Mouse (Mus musculus): ENCODE data around the gene Tbc1d22a. TPM values are rescaled to one million over a fixed set of nuclear protein-coding genes. Genes with fewer than 3 reads are reported as not detected.

Gene Tbc1d22a
- polyA plus RNA-seq, 1 experiment = 9.6 TPM

DNA sequence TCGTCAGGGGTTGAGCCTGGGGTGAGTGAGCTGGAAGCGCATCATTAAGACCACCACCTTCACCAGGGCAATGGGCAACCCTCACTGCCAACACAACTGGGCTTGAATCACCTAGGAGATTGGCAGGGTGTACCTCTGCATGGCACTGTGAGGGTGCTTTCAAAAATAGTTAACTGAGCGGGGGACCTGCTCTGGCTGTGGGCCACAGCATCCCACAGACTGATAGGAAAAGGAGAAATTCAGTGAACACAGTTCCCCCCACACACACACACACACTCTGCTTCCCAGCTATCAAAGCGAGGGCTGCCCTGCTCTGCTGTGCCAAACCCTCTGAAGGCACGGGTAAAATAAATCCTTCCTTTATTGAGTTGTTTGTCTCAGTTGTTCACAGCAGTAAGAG is 273.1 kb downstream of the Tbc1d22a start:
- TF ChIP-seq GATA1 (IDR thresholded peaks at IDR 0.05; ENCODE audit: low read length) = no peak

DNA sequence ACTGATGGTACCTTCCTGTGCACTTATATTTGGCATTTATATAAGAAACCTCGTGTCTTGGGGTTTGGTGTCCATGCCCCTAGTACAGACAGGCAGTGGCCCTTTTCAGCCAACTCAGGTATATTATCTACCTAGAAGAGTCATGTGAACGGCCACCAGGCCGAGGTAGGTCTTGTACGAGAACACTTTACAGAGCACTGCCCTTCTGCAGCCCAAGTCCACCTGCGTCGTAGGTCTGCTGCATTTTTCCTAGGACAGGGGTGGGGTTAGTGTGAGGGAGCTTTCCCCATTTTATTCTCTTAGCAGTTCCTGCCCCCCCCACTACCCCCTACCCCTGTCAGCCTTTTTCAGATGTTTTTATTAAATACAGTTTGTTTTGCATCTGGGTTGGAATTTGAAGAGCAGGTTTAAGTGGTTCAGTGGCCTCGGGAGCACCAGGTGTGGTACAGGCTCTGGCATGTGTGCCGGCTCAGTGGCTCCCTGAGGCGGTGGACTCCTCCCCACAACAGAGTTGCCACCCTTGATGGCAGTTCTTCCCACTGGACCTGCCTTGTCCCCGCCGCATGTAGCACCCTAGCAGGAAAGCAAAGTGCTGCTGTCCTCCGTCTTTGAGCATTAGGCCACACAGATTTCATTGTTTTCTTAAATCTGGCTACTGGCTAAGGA is 277.3 kb downstream of the Tbc1d22a start:
- TF ChIP-seq GATA1 (IDR thresholded peaks at IDR 0.05; ENCODE audit: low read length) = no peak

DNA sequence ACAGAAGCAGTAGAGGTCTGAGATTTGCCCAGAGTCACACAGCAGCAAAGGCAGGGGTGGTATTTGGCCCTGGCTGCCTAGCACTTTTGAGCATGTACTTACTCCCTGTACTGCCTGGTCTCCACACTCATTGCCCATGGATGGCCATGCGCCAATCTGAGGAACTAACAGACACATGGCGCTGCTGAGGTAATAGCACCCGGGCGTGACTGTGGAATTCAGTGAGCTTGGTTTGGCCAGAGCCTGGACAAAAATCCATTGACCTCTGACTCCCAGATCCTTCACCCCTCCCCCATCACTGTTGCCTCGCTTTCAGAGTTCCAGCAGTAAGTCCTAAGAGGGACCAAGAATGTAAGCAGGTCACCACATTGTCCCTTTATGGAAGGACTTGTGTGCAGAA is 278.4 kb downstream of the Tbc1d22a start:
- TF ChIP-seq GATA1 (IDR thresholded peaks at IDR 0.05; ENCODE audit: low read length) = no peak

DNA sequence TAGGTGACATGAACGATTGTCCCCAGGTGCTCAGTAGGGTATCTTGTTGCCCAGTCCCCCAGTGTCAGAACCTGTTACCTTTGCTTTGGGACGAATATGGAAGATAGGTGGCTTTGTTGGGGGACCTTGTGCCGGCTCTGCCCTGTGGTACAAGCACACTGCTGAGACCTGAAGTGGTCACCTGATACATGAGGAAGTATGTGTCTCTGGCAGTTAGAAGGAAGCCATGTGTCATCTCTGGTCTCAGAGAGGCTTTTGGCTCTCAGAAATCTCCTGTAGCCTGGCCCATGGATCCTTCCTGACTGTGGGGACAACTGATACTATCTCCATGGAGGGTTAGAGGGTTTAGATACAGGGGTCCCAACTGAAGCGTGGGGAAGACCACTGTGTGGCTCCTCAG is 281.9 kb downstream of the Tbc1d22a start:
- no peak for TF ChIP-seq GATA1 (IDR thresholded peaks at IDR 0.05; ENCODE audit: low read length)

DNA sequence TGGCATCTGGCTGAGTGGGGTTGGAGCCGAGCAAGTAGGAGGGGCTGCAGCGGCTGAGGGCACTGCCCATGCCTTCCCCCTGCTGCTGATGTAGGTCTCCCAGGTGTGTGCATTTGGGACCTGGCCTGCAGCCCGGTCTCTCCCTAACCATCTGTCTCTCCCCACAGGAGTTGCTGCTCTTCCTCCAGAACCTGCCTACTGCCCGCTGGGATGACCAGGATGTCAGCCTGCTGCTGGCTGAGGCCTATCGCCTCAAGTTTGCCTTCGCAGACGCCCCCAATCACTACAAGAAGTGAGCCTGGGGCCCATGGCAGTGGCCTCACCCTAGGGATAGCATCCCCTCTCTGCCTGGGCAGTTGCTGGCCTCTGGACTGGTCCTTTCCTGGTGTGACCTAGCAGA is 282.4 kb downstream of the Tbc1d22a start:
- no peak for TF ChIP-seq GATA1 (IDR thresholded peaks at IDR 0.05; ENCODE audit: low read length)

DNA sequence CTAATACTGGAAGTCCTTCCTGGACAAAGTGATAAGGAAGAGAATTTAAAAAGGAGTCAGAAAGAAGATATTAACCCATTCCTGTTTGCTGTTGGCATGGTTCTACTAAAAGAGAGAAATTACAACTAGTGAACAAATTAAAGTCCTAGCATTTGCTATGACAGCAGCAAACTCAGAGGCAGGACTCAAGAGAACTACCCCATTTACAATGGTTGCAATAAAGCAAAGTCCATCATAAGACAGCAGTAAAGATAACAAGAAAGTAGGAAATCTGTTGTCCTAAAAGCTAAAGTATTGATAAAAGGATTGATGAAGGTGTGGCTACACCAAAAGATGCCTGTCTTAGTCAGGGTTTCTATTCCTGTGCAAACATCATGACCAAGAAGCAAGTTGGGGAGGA is 286.3 kb downstream of the Tbc1d22a start:
- TF ChIP-seq GATA1 (IDR thresholded peaks at IDR 0.05; ENCODE audit: low read length) = no peak

DNA sequence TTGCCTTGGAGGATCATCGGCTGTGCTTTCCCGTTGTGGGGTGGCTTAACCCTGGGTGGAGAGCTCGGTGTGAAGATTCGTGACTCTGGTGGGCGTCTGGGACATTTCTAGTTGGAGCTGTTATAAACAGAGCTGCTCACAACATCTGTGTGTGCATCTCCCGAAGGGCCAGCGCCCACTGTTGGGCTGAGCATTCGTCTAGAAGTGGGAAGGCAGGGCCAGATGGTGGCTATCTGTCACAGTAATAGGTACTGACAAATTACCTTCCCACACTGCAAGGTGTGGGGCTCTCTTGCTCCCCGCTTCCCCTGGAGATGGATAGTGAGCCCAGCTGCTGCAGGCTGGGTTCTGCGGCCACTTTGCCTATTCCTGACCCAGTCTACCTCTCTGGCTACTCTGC is 289.2 kb downstream of the Tbc1d22a start:
- no peak for TF ChIP-seq GATA1 (IDR thresholded peaks at IDR 0.05; ENCODE audit: low read length)

DNA sequence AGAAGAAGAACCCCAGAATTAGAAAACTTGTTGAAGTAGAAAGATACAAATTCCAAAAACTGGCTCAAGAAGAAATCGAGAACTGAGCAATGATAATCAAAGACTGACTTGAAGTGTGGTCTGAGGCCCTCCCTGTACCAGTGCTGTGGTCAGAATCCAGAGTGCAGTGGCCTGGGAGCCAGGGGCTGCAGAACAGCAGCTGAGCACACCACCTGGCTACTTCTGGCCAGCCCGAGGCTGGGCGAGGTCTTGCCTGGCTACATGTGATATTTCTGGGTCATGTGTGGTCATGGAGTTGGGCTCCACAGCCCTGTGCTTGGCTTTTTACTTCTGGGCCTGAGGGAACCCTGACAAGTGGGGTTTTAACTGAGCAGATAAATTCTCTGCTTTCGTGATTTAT is 292.4 kb downstream of the Tbc1d22a start:
- no peak for TF ChIP-seq GATA1 (IDR thresholded peaks at IDR 0.05; ENCODE audit: low read length)

DNA sequence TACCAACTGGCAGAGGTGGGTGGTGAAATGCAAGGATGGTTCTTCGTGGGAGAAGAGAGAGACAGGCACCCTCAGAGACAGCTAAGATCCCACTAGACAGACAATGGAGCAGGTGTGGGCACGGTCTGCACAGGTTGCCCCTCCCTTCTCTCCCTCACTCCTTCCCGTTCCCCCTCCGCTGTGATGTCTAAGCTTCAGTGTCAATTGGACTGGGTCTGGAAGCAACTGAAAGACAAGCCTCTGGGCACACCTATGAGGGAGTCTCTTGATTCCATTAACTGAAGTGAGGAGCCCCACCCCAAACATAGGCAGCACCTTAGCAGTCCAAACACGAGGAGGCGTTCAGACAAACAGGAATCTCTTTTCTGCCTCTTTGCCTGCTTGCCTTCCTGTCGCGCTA is 293.3 kb downstream of the Tbc1d22a start:
- TF ChIP-seq GATA1 (IDR thresholded peaks at IDR 0.05; ENCODE audit: low read length) = no peak

DNA sequence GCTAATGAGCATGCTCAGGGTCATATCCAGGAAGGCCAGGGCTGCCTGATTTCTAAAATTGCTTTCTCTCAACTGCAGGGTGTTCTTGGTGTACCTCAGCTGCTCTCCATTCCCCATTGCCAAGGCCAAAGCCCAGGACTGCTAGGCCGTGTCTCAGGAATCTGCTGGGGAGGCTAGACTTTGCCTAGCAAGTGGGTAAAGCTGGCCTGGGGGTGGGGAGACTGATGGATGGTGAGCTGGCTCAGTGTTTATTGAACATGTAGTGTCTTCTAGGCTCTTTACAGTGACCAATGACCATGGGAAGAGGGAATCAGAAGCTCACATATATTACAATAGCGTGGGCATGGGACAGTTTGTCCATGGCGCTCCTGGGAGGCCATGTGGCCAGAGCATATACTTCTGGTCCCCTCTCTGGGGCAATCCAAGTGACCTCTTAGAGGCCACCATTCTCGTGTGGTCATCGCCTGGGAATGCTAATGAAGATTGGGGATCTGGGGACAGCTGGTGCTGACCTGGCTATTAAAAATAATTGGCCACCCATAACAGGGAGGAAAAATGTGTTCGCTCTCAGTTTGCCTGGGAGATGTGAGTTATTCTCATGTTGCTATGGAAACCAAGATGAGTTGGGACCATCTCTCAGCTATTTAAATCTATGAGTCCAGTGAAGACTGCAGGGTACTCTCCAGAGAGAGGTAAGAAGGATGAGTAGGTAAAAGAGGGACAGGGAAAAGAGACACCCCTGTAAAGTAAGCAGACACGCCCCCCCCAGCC is 294.3 kb downstream of the Tbc1d22a start:
- no peak for TF ChIP-seq GATA1 (IDR thresholded peaks at IDR 0.05; ENCODE audit: low read length)

DNA sequence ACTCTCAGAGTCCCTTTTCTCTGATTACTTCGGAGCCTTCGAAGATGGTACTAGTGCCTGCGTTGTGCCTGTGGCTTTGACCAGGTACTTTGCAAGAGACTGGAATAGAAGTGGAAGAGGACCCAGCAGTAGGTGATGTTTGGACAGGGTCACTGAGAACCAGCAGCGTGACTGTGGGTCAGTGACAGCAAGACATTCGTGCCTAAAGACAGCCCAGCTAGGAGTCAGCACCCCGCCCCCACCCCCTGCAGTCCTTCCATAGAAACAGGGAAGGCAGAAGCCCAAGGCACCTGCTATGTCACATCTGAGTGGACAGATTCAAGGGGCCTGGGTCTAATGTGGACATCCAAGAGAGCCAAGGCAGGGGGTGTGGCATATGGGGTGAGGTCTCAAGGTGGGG is 295.3 kb downstream of the Tbc1d22a start:
- no peak for TF ChIP-seq GATA1 (IDR thresholded peaks at IDR 0.05; ENCODE audit: low read length)

DNA sequence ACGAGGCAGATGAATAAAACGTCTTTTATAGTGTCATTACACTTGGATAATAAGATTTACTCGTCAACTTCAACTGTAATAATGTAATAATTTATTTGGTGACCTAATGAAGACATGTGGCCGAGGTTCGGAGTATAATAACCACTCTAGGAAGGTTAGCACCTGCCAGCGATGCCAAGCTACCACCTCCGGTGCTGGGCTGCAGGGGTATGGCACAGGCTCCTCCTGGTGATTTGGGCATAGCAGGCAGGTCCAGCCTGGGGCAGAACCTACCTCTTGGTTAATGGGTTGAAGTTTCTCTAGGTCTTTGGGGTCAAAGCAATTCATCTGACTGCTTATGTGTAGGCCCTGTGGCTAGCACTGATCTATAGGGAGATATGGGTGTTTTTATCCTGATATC is 296.9 kb downstream of the Tbc1d22a start:
- no peak for TF ChIP-seq GATA1 (IDR thresholded peaks at IDR 0.05; ENCODE audit: low read length)

DNA sequence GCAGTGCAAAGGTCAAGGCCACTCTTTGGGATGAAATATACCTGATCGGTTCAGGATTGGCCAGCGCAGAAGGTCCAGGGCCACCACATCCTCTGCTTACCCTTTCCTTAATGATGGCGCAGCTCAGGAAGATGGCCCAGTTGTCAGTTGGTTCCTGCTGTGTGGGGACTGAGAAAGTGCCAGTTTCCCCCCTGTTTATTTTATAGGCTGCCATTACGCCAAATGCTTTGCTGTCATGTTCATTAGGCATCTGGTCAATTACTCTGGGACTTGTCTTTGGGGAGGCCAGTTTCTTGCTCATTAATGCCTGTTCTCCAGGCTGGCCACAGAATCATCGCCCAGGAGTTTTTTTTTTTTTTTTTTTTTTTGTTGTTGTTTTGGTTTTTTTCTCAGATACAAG is 299.1 kb downstream of the Tbc1d22a start:
- no peak for TF ChIP-seq GATA1 (IDR thresholded peaks at IDR 0.05; ENCODE audit: low read length)

DNA sequence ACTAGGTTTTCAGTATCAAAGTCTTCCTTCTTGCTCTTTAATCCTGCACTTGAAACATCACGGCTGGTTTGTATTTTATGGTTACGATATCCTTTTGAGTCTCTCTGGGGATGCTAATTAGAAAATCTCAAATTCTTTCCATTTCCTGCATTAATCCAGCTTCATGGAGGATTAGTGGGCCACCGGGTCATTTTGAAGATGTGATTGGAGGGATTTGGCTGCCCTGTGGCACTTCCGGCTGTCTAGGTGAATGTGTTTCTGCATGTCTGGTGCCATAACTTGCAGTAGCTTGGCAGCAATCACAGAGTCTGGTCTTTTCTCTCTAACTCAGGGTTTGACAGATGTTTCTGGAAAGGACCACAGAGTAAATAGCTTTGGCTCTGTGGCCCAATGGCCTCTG is 305.9 kb downstream of the Tbc1d22a start:
- no peak for TF ChIP-seq GATA1 (IDR thresholded peaks at IDR 0.05; ENCODE audit: low read length)

DNA sequence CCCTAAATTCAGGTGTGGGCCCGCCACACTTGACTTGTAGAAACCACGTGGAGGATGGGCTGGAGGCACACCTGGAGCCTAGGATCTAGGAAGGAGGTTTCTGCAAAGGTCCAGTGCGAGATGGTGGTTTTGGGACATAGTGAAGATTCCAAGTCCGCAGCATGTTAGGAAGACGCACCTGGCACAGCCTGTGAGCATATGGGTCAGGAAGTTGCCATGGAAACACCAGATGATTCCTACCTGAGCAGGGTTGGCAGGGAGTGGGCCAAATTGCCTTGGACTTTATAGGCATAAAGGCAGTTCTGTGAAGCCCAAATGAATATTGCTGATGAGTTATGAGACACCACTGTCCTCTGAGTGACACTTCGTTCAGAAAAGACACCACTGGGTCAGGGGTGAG is 321.1 kb downstream of the Tbc1d22a start:
- TF ChIP-seq GATA1 (IDR thresholded peaks at IDR 0.05; ENCODE audit: low read length) = no peak

DNA sequence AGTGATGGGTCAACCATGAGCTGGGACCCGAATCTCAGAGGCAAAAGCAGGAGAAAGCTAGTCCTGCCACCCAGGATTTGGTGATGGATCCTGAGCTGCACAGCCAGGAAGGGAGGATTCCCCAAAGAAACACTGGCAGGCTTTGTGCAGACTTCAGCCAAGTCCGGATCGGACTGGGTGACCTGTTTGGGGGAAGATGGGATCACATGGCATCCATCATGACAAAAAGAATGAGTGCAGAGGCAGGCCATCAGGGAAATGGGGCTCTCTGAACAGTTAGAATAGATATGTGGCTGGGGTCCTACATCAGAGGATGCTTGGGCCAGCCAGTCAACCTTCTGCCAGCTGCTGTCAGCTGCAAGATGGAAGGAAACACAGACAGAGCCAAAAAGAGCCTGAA is 328.1 kb downstream of the Tbc1d22a start:
- no peak for TF ChIP-seq GATA1 (IDR thresholded peaks at IDR 0.05; ENCODE audit: low read length)

DNA sequence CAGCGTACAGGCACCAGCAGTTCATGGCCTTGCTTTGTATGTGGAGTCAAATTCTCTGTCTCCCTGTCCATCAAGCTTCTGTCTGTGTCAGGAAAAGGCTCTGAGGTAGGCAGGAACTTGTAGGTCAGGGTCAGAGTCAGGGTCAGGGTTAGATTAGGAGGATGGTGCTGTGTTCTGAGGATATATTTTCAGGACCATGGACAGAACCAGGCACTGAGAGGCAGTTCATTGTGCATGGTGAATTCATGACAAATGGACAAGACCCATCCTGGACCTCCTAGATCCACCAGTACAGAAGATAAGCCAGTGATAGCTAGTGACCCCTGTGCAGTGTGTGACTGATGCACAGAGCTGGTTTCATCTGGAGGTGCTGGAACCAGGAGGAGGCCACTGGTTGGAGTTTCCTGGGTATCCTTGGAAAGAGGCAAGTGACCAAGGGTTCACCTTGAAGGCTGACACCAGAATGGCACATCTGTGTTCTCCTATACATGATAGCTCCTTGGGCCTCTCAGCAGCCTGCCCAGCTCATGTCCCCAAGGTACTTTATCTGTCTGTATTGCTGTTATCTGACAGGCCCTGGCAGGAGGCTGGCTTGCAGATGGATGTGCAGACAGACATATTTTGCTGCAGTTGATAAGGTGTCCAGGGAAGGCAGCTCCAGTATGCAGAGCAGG is 330.0 kb downstream of the Tbc1d22a start:
- TF ChIP-seq GATA1 (IDR thresholded peaks at IDR 0.05; ENCODE audit: low read length) = no peak

Other genes starting within 250 kb of the Tbc1d22a start
- 0.39 and 0.56 TPM in 2 replicates for gene Celsr1, start 180.7 kb upstream of the Tbc1d22a start, polyA plus RNA-seq (2012)
- 30.9 and 33.5 TPM in 2 replicates for gene Gramd4, start 156.8 kb upstream of the Tbc1d22a start, polyA plus RNA-seq (2012)
- not detected in 2 replicates for gene Cerk, start 28.3 kb upstream of the Tbc1d22a start, polyA plus RNA-seq (2012)

Measured in G1E-ER4 (cell line).